Mouse (Mus musculus): ENCODE measurements around the gene Fuk. TPM values are rescaled to one million over a fixed set of nuclear protein-coding genes. Genes with fewer than 3 reads are reported as not detected.
A peak's percentile ranks its signal among the peaks of the same experiment; 100 is the strongest.
"Not testable (repeated sequence)": the region's sequence is repeated elsewhere in the genome, so short reads cannot be mapped to it uniquely, and the experiment has no call there.

The Fuk gene
- total RNA-seq, 2 experiments from 2014 or later: 20.8 to 24.0 TPM

GRCm38 (mm10) chr8:110918460-110918859 lies 16.2 kb upstream of the Fuk start:
- no peak for DNase-seq

GRCm38 (mm10) chr8:110918027-110918426 lies 15.7 kb upstream of the Fuk start:
- DNase-seq: no peak

GRCm38 (mm10) chr8:110917415-110917814 lies 15.1 kb upstream of the Fuk start:
- DNase-seq: no peak

GRCm38 (mm10) chr8:110911576-110912570 lies 9.6 kb upstream of the Fuk start:
- DNase-seq: no peak

- not testable (repeated sequence) for DNase-seq
These were observed 7.6 kb upstream of the Fuk start for GRCm38 (mm10) chr8:110909850-110910249.

GRCm38 (mm10) chr8:110906682-110907081 lies 4.4 kb upstream of the Fuk start:
- no peak for DNase-seq

GRCm38 (mm10) chr8:110905404-110905803 lies 3.1 kb upstream of the Fuk start:
- no peak for DNase-seq

- no peak for DNase-seq
These were observed 284 bp upstream of the Fuk start for GRCm38 (mm10) chr8:110902579-110902965.

GRCm38 (mm10) chr8:110901056-110901455 lies 1.2 kb downstream of the Fuk start:
- no peak for DNase-seq

GRCm38 (mm10) chr8:110897495-110897894 lies 4.8 kb downstream of the Fuk start:
- DNase-seq: no peak

GRCm38 (mm10) chr8:110895812-110896211 lies 6.5 kb downstream of the Fuk start:
- DNase-seq: no peak

- DNase-seq: no peak
These were observed 7.0 kb downstream of the Fuk start for GRCm38 (mm10) chr8:110895254-110895653.

- DNase-seq: no peak
These were observed 7.4 kb downstream of the Fuk start for GRCm38 (mm10) chr8:110894851-110895250.

GRCm38 (mm10) chr8:110892913-110893312 lies 9.4 kb downstream of the Fuk start:
- no peak for DNase-seq

GRCm38 (mm10) chr8:110892040-110892439 lies 10.2 kb downstream of the Fuk start:
- no peak for DNase-seq

- no peak for DNase-seq
These were observed 12.3 kb downstream of the Fuk start for GRCm38 (mm10) chr8:110889904-110890470.

GRCm38 (mm10) chr8:110888860-110889259 lies 13.4 kb downstream of the Fuk start:
- no peak for DNase-seq

- peak; percentile 51 to 61 for DNase-seq
These were observed 13.8 kb downstream of the Fuk start for GRCm38 (mm10) chr8:110888441-110888840.

- no peak for DNase-seq
These were observed 14.7 kb downstream of the Fuk start for GRCm38 (mm10) chr8:110887551-110887950.

GRCm38 (mm10) chr8:110886634-110887033 lies 15.7 kb downstream of the Fuk start:
- DNase-seq: peak in 1 of 2 experiments; percentile 28

- DNase-seq: no peak
These were observed 18.5 kb downstream of the Fuk start for GRCm38 (mm10) chr8:110883824-110884223.

GRCm38 (mm10) chr8:110881741-110882310 lies 20.5 kb downstream of the Fuk start:
- DNase-seq: no peak

- DNase-seq: no peak
These were observed 24.4 kb downstream of the Fuk start for GRCm38 (mm10) chr8:110877862-110878261.

Data from layer of hippocampus, postnatal 36 days (tissue).